Mouse (Mus musculus): ENCODE measurements around the gene Olfr638. TPM values are rescaled to one million over a fixed set of nuclear protein-coding genes. Genes with fewer than 3 reads are reported as not detected.

Gene Olfr638
- polyA plus RNA-seq, 1 experiment from 2014 or later = not detected

GRCm38 (mm10) chr7:104021651-104022050, 23.1 kb downstream of the Olfr638 start:
- 86% methylated on average over 6 of the region's 6 CpGs for WGBS

GRCm38 (mm10) chr7:104025473-104025872, 26.9 kb downstream of the Olfr638 start, which contains the start of gene Olfr640:
Olfr640 (minus strand) TSS chr7:104025573.
- no peak within 1 kb of the TSS for H3K4me2 ChIP-seq (replicated peaks; ENCODE audit: low read depth)
- no peaks in the 10 kb centered on the region for H3K4me1 ChIP-seq (replicated peaks; ENCODE audit: control insufficient read depth, insufficient read depth, low read length)
- H3K9me3 ChIP-seq (ENCODE audit: control insufficient read depth) = no peaks in the 10 kb centered on the region
- H3K4me3 ChIP-seq (ENCODE audit: low read depth, low read length) = no peak within 1 kb of the TSS
- 75% methylated on average over 6 of the region's 6 CpGs for WGBS
- no peak for ATAC-seq
- H3K9ac ChIP-seq (ENCODE audit: low read depth, low read length) = no peak within 1 kb of the TSS
- H3K36me3 ChIP-seq (ENCODE audit: control insufficient read depth, insufficient read depth) = no peaks in the 10 kb centered on the region
- no peak for TF ChIP-seq CTCF (IDR thresholded peaks at IDR 0.05; ENCODE audit: low read depth)
- no peak within 1 kb of the TSS for H3K27ac ChIP-seq (ENCODE audit: low read depth, low read length)
- H3K27me3 ChIP-seq (replicated peaks; ENCODE audit: control insufficient read depth, insufficient read depth, low read length) = no peaks in the 10 kb centered on the region

More at GRCm38 (mm10) chr7:104021651-104022050, 23.1 kb downstream of the Olfr638 start:
- TF ChIP-seq CTCF (IDR thresholded peaks at IDR 0.05; ENCODE audit: low read depth) = no peak
- H3K27ac ChIP-seq (ENCODE audit: low read depth, low read length) = no peak overlapping the region
- no peak overlapping the region for H3K9ac ChIP-seq (ENCODE audit: low read depth, low read length)
- H3K4me1 ChIP-seq (replicated peaks; ENCODE audit: control insufficient read depth, insufficient read depth, low read length) = no peaks in the 10 kb centered on the region
- H3K27me3 ChIP-seq (replicated peaks; ENCODE audit: control insufficient read depth, insufficient read depth, low read length) = no peaks in the 10 kb centered on the region
- no peaks in the 10 kb centered on the region for H3K9me3 ChIP-seq (ENCODE audit: control insufficient read depth)
- no peaks in the 10 kb centered on the region for H3K36me3 ChIP-seq (ENCODE audit: control insufficient read depth, insufficient read depth)
- no peak overlapping the region for H3K4me3 ChIP-seq (ENCODE audit: low read depth, low read length)
- ATAC-seq = no peak
- H3K4me2 ChIP-seq (replicated peaks; ENCODE audit: low read depth) = no peak overlapping the region

- H3K9ac ChIP-seq (ENCODE audit: low read depth, low read length) = no peak overlapping the region
- ATAC-seq = no peak
- no peaks in the 10 kb centered on the region for H3K36me3 ChIP-seq (ENCODE audit: control insufficient read depth, insufficient read depth)
- no peaks in the 10 kb centered on the region for H3K9me3 ChIP-seq (ENCODE audit: control insufficient read depth)
- no peak overlapping the region for H3K4me2 ChIP-seq (replicated peaks; ENCODE audit: low read depth)
- WGBS = 75% methylated on average over 3 of the region's 3 CpGs
- no peaks in the 10 kb centered on the region for H3K4me1 ChIP-seq (replicated peaks; ENCODE audit: control insufficient read depth, insufficient read depth, low read length)
- no peaks in the 10 kb centered on the region for H3K27me3 ChIP-seq (replicated peaks; ENCODE audit: control insufficient read depth, insufficient read depth, low read length)
- TF ChIP-seq CTCF (IDR thresholded peaks at IDR 0.05; ENCODE audit: low read depth) = no peak
- H3K4me3 ChIP-seq (ENCODE audit: low read depth, low read length) = no peak overlapping the region
- H3K27ac ChIP-seq (ENCODE audit: low read depth, low read length) = no peak overlapping the region
Measured at GRCm38 (mm10) chr7:104026978-104027377, 28.4 kb downstream of the Olfr638 start.

- H3K4me3 ChIP-seq (ENCODE audit: low read depth, low read length) = no peak within 1 kb of the TSS
- ATAC-seq = no peak
- no peaks in the 10 kb centered on the region for H3K4me1 ChIP-seq (replicated peaks; ENCODE audit: control insufficient read depth, insufficient read depth, low read length)
- H3K36me3 ChIP-seq (ENCODE audit: control insufficient read depth, insufficient read depth) = no peaks in the 10 kb centered on the region
- 67% methylated on average over 1 of the region's 1 CpGs for WGBS
- no peak within 1 kb of the TSS for H3K9ac ChIP-seq (ENCODE audit: low read depth, low read length)
- no peak within 1 kb of the TSS for H3K4me2 ChIP-seq (replicated peaks; ENCODE audit: low read depth)
- no peaks in the 10 kb centered on the region for H3K27me3 ChIP-seq (replicated peaks; ENCODE audit: control insufficient read depth, insufficient read depth, low read length)
- H3K27ac ChIP-seq (ENCODE audit: low read depth, low read length) = no peak within 1 kb of the TSS
- no peaks in the 10 kb centered on the region for H3K9me3 ChIP-seq (ENCODE audit: control insufficient read depth)
- TF ChIP-seq CTCF (IDR thresholded peaks at IDR 0.05; ENCODE audit: low read depth) = no peak
Measured at GRCm38 (mm10) chr7:104035145-104035544, 36.6 kb downstream of the Olfr638 start, which contains the start of gene Olfr641. Olfr641 (plus strand) TSS chr7:104035445.

GRCm38 (mm10) chr7:104050745-104051144, 52.2 kb downstream of the Olfr638 start:
- H3K4me1 ChIP-seq (replicated peaks; ENCODE audit: control insufficient read depth, insufficient read depth, low read length) = no peaks in the 10 kb centered on the region
- H3K9me3 ChIP-seq (ENCODE audit: control insufficient read depth) = no peaks in the 10 kb centered on the region
- no peak overlapping the region for H3K4me2 ChIP-seq (replicated peaks; ENCODE audit: low read depth)
- ATAC-seq = no peak
- 89% methylated on average over 4 of the region's 4 CpGs for WGBS
- no peak overlapping the region for H3K9ac ChIP-seq (ENCODE audit: low read depth, low read length)
- no peak overlapping the region for H3K27ac ChIP-seq (ENCODE audit: low read depth, low read length)
- TF ChIP-seq CTCF (IDR thresholded peaks at IDR 0.05; ENCODE audit: low read depth) = no peak
- no peaks in the 10 kb centered on the region for H3K27me3 ChIP-seq (replicated peaks; ENCODE audit: control insufficient read depth, insufficient read depth, low read length)
- no peaks in the 10 kb centered on the region for H3K36me3 ChIP-seq (ENCODE audit: control insufficient read depth, insufficient read depth)
- no peak overlapping the region for H3K4me3 ChIP-seq (ENCODE audit: low read depth, low read length)

- no peak within 1 kb of the TSS for H3K4me3 ChIP-seq (ENCODE audit: low read depth, low read length)
- 74% methylated on average over 1 of the region's 1 CpGs for WGBS
- no peak within 1 kb of the TSS for H3K9ac ChIP-seq (ENCODE audit: low read depth, low read length)
- H3K4me2 ChIP-seq (replicated peaks; ENCODE audit: low read depth) = no peak within 1 kb of the TSS
- no peak within 1 kb of the TSS for H3K27ac ChIP-seq (ENCODE audit: low read depth, low read length)
- TF ChIP-seq CTCF (IDR thresholded peaks at IDR 0.05; ENCODE audit: low read depth) = no peak
- H3K36me3 ChIP-seq (ENCODE audit: control insufficient read depth, insufficient read depth) = no peaks in the 10 kb centered on the region
- H3K9me3 ChIP-seq (ENCODE audit: control insufficient read depth) = no peaks in the 10 kb centered on the region
- no peak for ATAC-seq
- no peaks in the 10 kb centered on the region for H3K27me3 ChIP-seq (replicated peaks; ENCODE audit: control insufficient read depth, insufficient read depth, low read length)
- H3K4me1 ChIP-seq (replicated peaks; ENCODE audit: control insufficient read depth, insufficient read depth, low read length) = no peaks in the 10 kb centered on the region
Measured at GRCm38 (mm10) chr7:104052566-104052965, 54.0 kb downstream of the Olfr638 start, which contains the start of gene Olfr642. Olfr642 (minus strand) TSS chr7:104052666.

Other genes with a start within 250 kb of the Olfr638 start
- gene Olfr630, start 241.4 kb upstream of the Olfr638 start, polyA plus RNA-seq (2015; fragmentation: Nextera tagmentation; extraction: Ambion mirVana) = not detected in 2 replicates
- not detected in 2 replicates for gene Olfr69, start 227.2 kb upstream of the Olfr638 start, polyA plus RNA-seq (2015; fragmentation: Nextera tagmentation; extraction: Ambion mirVana)
- gene Olfr68, start 219.0 kb upstream of the Olfr638 start, polyA plus RNA-seq (2015; fragmentation: Nextera tagmentation; extraction: Ambion mirVana) = not detected in 2 replicates
- gene Olfr67, start 206.9 kb upstream of the Olfr638 start, polyA plus RNA-seq (2015; fragmentation: Nextera tagmentation; extraction: Ambion mirVana) = not detected in 2 replicates
- gene Hbb-bt, start 184.8 kb upstream of the Olfr638 start, polyA plus RNA-seq (2015; fragmentation: Nextera tagmentation; extraction: Ambion mirVana) = 164 and 228 TPM in 2 replicates
- gene Hbb-bs, start 170.7 kb upstream of the Olfr638 start, polyA plus RNA-seq (2015; fragmentation: Nextera tagmentation; extraction: Ambion mirVana) = 726 and 1,073 TPM in 2 replicates
- gene Hbb-bh2, start 158.2 kb upstream of the Olfr638 start, polyA plus RNA-seq (2015; fragmentation: Nextera tagmentation; extraction: Ambion mirVana) = not detected in 2 replicates
- gene Hbb-bh1, start 155.6 kb upstream of the Olfr638 start, polyA plus RNA-seq (2015; fragmentation: Nextera tagmentation; extraction: Ambion mirVana) = not detected in 2 replicates
- 0.52 TPM in 1 of 2 replicates, not detected in the other for gene Hbb-y, start 145.5 kb upstream of the Olfr638 start, polyA plus RNA-seq (2015; fragmentation: Nextera tagmentation; extraction: Ambion mirVana)
- gene Olfr66, start 112.5 kb upstream of the Olfr638 start, polyA plus RNA-seq (2015; fragmentation: Nextera tagmentation; extraction: Ambion mirVana) = not detected in 2 replicates
- gene Olfr64, start 104.3 kb upstream of the Olfr638 start, polyA plus RNA-seq (2015; fragmentation: Nextera tagmentation; extraction: Ambion mirVana) = not detected in 2 replicates
- not detected in 2 replicates for gene Olfr65, start 95.3 kb upstream of the Olfr638 start, polyA plus RNA-seq (2015; fragmentation: Nextera tagmentation; extraction: Ambion mirVana)
- not detected in 2 replicates for gene Olfr631, start 69.9 kb upstream of the Olfr638 start, polyA plus RNA-seq (2015; fragmentation: Nextera tagmentation; extraction: Ambion mirVana)
- not detected in 2 replicates for gene Olfr632, start 64.4 kb upstream of the Olfr638 start, polyA plus RNA-seq (2015; fragmentation: Nextera tagmentation; extraction: Ambion mirVana)
- gene Olfr633, start 54.3 kb upstream of the Olfr638 start, polyA plus RNA-seq (2015; fragmentation: Nextera tagmentation; extraction: Ambion mirVana) = not detected in 2 replicates
- not detected in 2 replicates for gene Olfr635, start 27.6 kb upstream of the Olfr638 start, polyA plus RNA-seq (2015; fragmentation: Nextera tagmentation; extraction: Ambion mirVana)
- not detected in 2 replicates for gene Olfr639, start 18.6 kb downstream of the Olfr638 start, polyA plus RNA-seq (2015; fragmentation: Nextera tagmentation; extraction: Ambion mirVana)
- gene Olfr640, start 26.8 kb downstream of the Olfr638 start, polyA plus RNA-seq (2015; fragmentation: Nextera tagmentation; extraction: Ambion mirVana) = not detected in 2 replicates
- gene Olfr641, start 36.7 kb downstream of the Olfr638 start, polyA plus RNA-seq (2015; fragmentation: Nextera tagmentation; extraction: Ambion mirVana) = not detected in 2 replicates
- not detected in 2 replicates for gene Olfr642, start 53.9 kb downstream of the Olfr638 start, polyA plus RNA-seq (2015; fragmentation: Nextera tagmentation; extraction: Ambion mirVana)
- not detected in 2 replicates for gene 4930516K23Rik, start 62.7 kb downstream of the Olfr638 start, polyA plus RNA-seq (2015; fragmentation: Nextera tagmentation; extraction: Ambion mirVana)
- not detected in 2 replicates for gene Olfr644, start 73.1 kb downstream of the Olfr638 start, polyA plus RNA-seq (2015; fragmentation: Nextera tagmentation; extraction: Ambion mirVana)
- gene Olfr645, start 86.7 kb downstream of the Olfr638 start, polyA plus RNA-seq (2015; fragmentation: Nextera tagmentation; extraction: Ambion mirVana) = not detected in 2 replicates
- gene Olfr646, start 106.1 kb downstream of the Olfr638 start, polyA plus RNA-seq (2015; fragmentation: Nextera tagmentation; extraction: Ambion mirVana) = not detected in 2 replicates
- not detected in 2 replicates for gene Ubqln5, start 131.1 kb downstream of the Olfr638 start, polyA plus RNA-seq (2015; fragmentation: Nextera tagmentation; extraction: Ambion mirVana)
- not detected in 2 replicates for gene Olfr643, start 138.7 kb downstream of the Olfr638 start, polyA plus RNA-seq (2015; fragmentation: Nextera tagmentation; extraction: Ambion mirVana)
- not detected in 2 replicates for gene Ubqln3, start 144.5 kb downstream of the Olfr638 start, polyA plus RNA-seq (2015; fragmentation: Nextera tagmentation; extraction: Ambion mirVana)
- not detected in 2 replicates for gene Ubqlnl, start 151.8 kb downstream of the Olfr638 start, polyA plus RNA-seq (2015; fragmentation: Nextera tagmentation; extraction: Ambion mirVana)
- not detected in 2 replicates for gene Olfm5, start 166.1 kb downstream of the Olfr638 start, polyA plus RNA-seq (2015; fragmentation: Nextera tagmentation; extraction: Ambion mirVana)
- 0.08 and 0.09 TPM in 2 replicates for gene Olfr648, start 184.6 kb downstream of the Olfr638 start, polyA plus RNA-seq (2015; fragmentation: Nextera tagmentation; extraction: Ambion mirVana)
- not detected in 2 replicates for gene Olfr649, start 197.2 kb downstream of the Olfr638 start, polyA plus RNA-seq (2015; fragmentation: Nextera tagmentation; extraction: Ambion mirVana)
- gene Trim6, start 220.0 kb downstream of the Olfr638 start, polyA plus RNA-seq (2015; fragmentation: Nextera tagmentation; extraction: Ambion mirVana) = 0.44 and 0.55 TPM in 2 replicates
- 6.0 and 6.2 TPM in 2 replicates for gene Trim34a, start 245.7 kb downstream of the Olfr638 start, polyA plus RNA-seq (2015; fragmentation: Nextera tagmentation; extraction: Ambion mirVana)